Mouse (Mus musculus): Measurements from ENCODE around the gene Prss56.

Prss56 gene

GRCm38 (mm10) chr1:87232197-87232596, 49.1 kb downstream of the Prss56 start:
- DNase-seq (ENCODE audit: low spot score in 2 of 2) = no peak

All from spleen, postnatal 36 days (tissue).